Mouse (Mus musculus) spleen, postnatal 4 days (tissue): ENCODE results near the gene Prkcz.

Experiments
- DNase-seq, 2 experiments: peaks; one replicate each; pipeline ENCODE4 v3.0.0; 2022; ENCODE audit warnings: low spot score in 2 of 2

The Prkcz gene

GRCm38 (mm10) chr4:155315031-155315430 is 46.1 kb downstream of the Prkcz start:
- DNase-seq: no peak

GRCm38 (mm10) chr4:155308679-155309078 is 52.5 kb downstream of the Prkcz start:
- DNase-seq: no peak

GRCm38 (mm10) chr4:155308068-155308467 is 53.1 kb downstream of the Prkcz start:
- peak; percentile 48 to 81 for DNase-seq

- DNase-seq: no peak
Observed at GRCm38 (mm10) chr4:155307591-155307990, 53.6 kb downstream of the Prkcz start.

GRCm38 (mm10) chr4:155306356-155307242 is 54.6 kb downstream of the Prkcz start:
- no peak for DNase-seq

- no peak for DNase-seq
Observed at GRCm38 (mm10) chr4:155305531-155306031, 55.6 kb downstream of the Prkcz start.

GRCm38 (mm10) chr4:155304508-155305096 is 56.6 kb downstream of the Prkcz start:
- DNase-seq: no peak

- no peak for DNase-seq
Observed at GRCm38 (mm10) chr4:155301965-155302364, 59.2 kb downstream of the Prkcz start.

GRCm38 (mm10) chr4:155301098-155301447 is 60.1 kb downstream of the Prkcz start:
- DNase-seq: no peak

- DNase-seq: no peak
Observed at GRCm38 (mm10) chr4:155300421-155301097, 60.6 kb downstream of the Prkcz start.

GRCm38 (mm10) chr4:155298826-155299225 is 62.3 kb downstream of the Prkcz start:
- no peak for DNase-seq

- DNase-seq: no peak
Observed at GRCm38 (mm10) chr4:155297057-155297456, 64.1 kb downstream of the Prkcz start.

GRCm38 (mm10) chr4:155295996-155296395 is 65.2 kb downstream of the Prkcz start:
- DNase-seq: no peak

- no peak for DNase-seq
Observed at GRCm38 (mm10) chr4:155295026-155295590, 66.1 kb downstream of the Prkcz start.

GRCm38 (mm10) chr4:155294381-155294780 is 66.8 kb downstream of the Prkcz start:
- DNase-seq: no peak

- no peak for DNase-seq
Observed at GRCm38 (mm10) chr4:155292863-155293262, 68.3 kb downstream of the Prkcz start.

GRCm38 (mm10) chr4:155290045-155290444 is 71.1 kb downstream of the Prkcz start:
- DNase-seq: no peak

GRCm38 (mm10) chr4:155288586-155288985 is 72.6 kb downstream of the Prkcz start:
- DNase-seq: no peak

GRCm38 (mm10) chr4:155287713-155288112 is 73.4 kb downstream of the Prkcz start:
- DNase-seq: no peak

GRCm38 (mm10) chr4:155286090-155286489 is 75.1 kb downstream of the Prkcz start:
- DNase-seq: no peak

GRCm38 (mm10) chr4:155284521-155285379 is 76.4 kb downstream of the Prkcz start:
- no peak for DNase-seq
